Mouse (Mus musculus): ENCODE results near the gene Gm49336.

DNA sequence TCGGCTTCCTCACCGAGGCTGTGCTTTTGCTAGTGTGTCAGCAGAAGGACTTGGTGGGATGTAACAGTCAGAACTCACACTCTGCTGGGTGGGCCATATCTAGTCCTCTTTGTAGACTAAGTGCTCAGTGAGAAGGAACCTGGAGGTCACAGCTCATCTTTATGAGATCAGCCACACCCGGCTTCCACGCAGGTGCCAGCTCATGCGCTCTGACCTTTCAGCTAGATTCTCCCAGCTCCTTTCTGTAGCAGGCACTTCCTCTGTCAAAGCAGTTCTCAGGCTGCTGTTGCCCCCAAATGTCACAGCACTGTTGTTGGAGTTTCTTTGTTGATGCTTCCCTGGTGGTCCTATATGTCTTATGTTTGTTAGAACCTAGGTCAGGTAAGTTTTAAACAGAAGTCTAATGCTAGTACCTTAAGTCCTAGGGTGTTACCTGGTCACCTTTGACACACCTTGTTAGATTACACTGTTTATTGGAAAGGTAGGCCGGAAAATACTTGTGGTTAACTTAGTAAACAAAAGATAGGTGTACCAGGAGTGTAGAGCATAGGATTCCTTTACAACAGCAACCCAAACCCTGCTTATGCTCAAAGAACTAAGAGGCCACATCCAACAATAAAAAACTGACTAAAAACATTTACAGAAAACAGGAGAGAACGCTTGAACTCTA lies 35.0 kb upstream of the Gm49336 start:
- TF ChIP-seq CHD2 (IDR thresholded peaks at IDR 0.05; ENCODE audit: low read depth, low read length): no peak
- no peak for TF ChIP-seq ZNF384 (IDR thresholded peaks at IDR 0.05; ENCODE audit: low read depth, low read length)
- TF ChIP-seq HCFC1 (IDR thresholded peaks at IDR 0.05; ENCODE audit: borderline replicate concordance, insufficient read depth, low read length): no peak
- TF ChIP-seq ZC3H11A (IDR thresholded peaks at IDR 0.05; ENCODE audit: borderline replicate concordance, low read depth, low read length): no peak
- TF ChIP-seq MAFK (IDR thresholded peaks at IDR 0.05; ENCODE audit: insufficient read depth, low read depth, low read length): no peak

Measured in ES-E14 (cell line).